Mouse (Mus musculus) olfactory bulb, adult 2 months (tissue): ENCODE measurements around the gene Atraid.

Experiments used
- CTCF ChIP-seq: fragments of 200-500 bp; IDR thresholded peaks from 2 replicates; pipeline ENCODE4 v1.5.1; 2012; ENCODE audit warnings: low read depth, mild to moderate bottlenecking, low read length, moderate library complexity; ENCODE audit not compliant: insufficient read depth
- POLR2A ChIP-seq: fragments of 200-500 bp; IDR thresholded peaks from 2 replicates; pipeline ENCODE4 v1.6.1; 2012; ENCODE audit warnings: mild to moderate bottlenecking, low read depth, low read length, moderate library complexity; ENCODE audit not compliant: insufficient read depth

GRCm38 (mm10) chr5:31004184-31004583 lies 43.9 kb upstream of the Atraid start:
- TF ChIP-seq CTCF (peak; percentile 56), POLR2A (no peak)
